Mouse (Mus musculus) left cerebral cortex, adult 18-20 months (tissue): ENCODE data around the gene Fam69a. TPM values are rescaled to one million over a fixed set of nuclear protein-coding genes. Genes with fewer than 3 reads are reported as not detected.
"Not testable (repeated sequence)": the region's sequence is repeated elsewhere in the genome, so short reads cannot be mapped to it uniquely, and the experiment has no call there.

ENCODE experiments used
- DNase-seq, 2 experiments: peaks; one replicate each; pipeline ENCODE4 v3.0.0; 2021 to 2022; ENCODE audit warnings: low spot score in 2 of 2, mixed read lengths in 1 of 2
- long read RNA-seq, 2 experiments: library from polyadenylated mRNA; stranded (forward); transcript quantifications; one replicate each; pipeline ENCODE4 v2.0.0; 2021
- total RNA-seq, 2 experiments: library from RNA; stranded (reverse); gene quantifications; 2 replicates each; pipeline ENCODE4 v1.2.3; 2021

The Fam69a gene
- 10 to 100 TPM; 29.1 to 36.2 TPM for total RNA-seq
- long read RNA-seq, experiment 1, transcript Fam69a-201 (5 exons, 2,721 nt), result major isoform, 47 of 51 reads
- long read RNA-seq, experiment 1, partial matches to known transcripts, result 0 of 51 reads
- long read RNA-seq, experiment 1, other reads (novel, unspliced or antisense), result 3 of 51 reads
- long read RNA-seq, experiment 2, transcript Fam69a-201 (5 exons, 2,721 nt), result major isoform, 32 of 34 reads
- long read RNA-seq, experiment 2, partial matches to known transcripts, result 1 of 34 reads
- long read RNA-seq, experiment 2, other reads (novel, unspliced or antisense), result 1 of 34 reads

- peak; percentile 68 to 79 for DNase-seq
These were observed at the start of gene Fam69a for GRCm38 (mm10) chr5:107986967-107987834. Gene Fam69a, minus strand, starts transcription at chr5:107987085.

GRCm38 (mm10) chr5:108035523-108035922, 48.6 kb upstream of the Fam69a start:
- DNase-seq, result no peak

- peak in 1 of 2 experiments; percentile 4 for DNase-seq
These were observed 47.3 kb upstream of the Fam69a start for GRCm38 (mm10) chr5:108034194-108034593.

- no peak for DNase-seq
These were observed 44.4 kb upstream of the Fam69a start for GRCm38 (mm10) chr5:108031267-108031666.

GRCm38 (mm10) chr5:108029968-108030367, 43.1 kb upstream of the Fam69a start:
- no peak for DNase-seq

GRCm38 (mm10) chr5:108028797-108029536, 42.1 kb upstream of the Fam69a start:
- DNase-seq, result not testable (repeated sequence)

- DNase-seq, result no peak
These were observed 41.3 kb upstream of the Fam69a start for GRCm38 (mm10) chr5:108028230-108028629.

- DNase-seq, result no peak
These were observed 34.5 kb upstream of the Fam69a start for GRCm38 (mm10) chr5:108021346-108021745.

GRCm38 (mm10) chr5:108019367-108019766, 32.5 kb upstream of the Fam69a start:
- DNase-seq, result no peak

GRCm38 (mm10) chr5:108017232-108017631, 30.3 kb upstream of the Fam69a start:
- no peak for DNase-seq

GRCm38 (mm10) chr5:108015422-108015821, 28.5 kb upstream of the Fam69a start:
- no peak for DNase-seq

- DNase-seq, result no peak
These were observed 27.3 kb upstream of the Fam69a start for GRCm38 (mm10) chr5:108014173-108014572.

GRCm38 (mm10) chr5:108009721-108010120, 22.8 kb upstream of the Fam69a start:
- no peak for DNase-seq

GRCm38 (mm10) chr5:108005134-108005533, 18.2 kb upstream of the Fam69a start:
- no peak for DNase-seq

- DNase-seq, result no peak
These were observed 15.8 kb upstream of the Fam69a start for GRCm38 (mm10) chr5:108002734-108003133.

GRCm38 (mm10) chr5:108000776-108001548, 14.1 kb upstream of the Fam69a start:
- DNase-seq, result peak; percentile 35 to 50

GRCm38 (mm10) chr5:107997717-107998116, 10.8 kb upstream of the Fam69a start:
- DNase-seq, result no peak

GRCm38 (mm10) chr5:107995936-107996335, 9.1 kb upstream of the Fam69a start:
- DNase-seq, result no peak

GRCm38 (mm10) chr5:107987835-107988251, 958 bp upstream of the Fam69a start:
- no peak for DNase-seq

- DNase-seq, result peak; percentile 45 to 70
These were observed 474 bp downstream of the Fam69a start for GRCm38 (mm10) chr5:107986255-107986966.
